Mouse (Mus musculus): ENCODE results near the gene Gm5938. TPM values are rescaled to one million over a fixed set of nuclear protein-coding genes. Genes with fewer than 3 reads are reported as not detected.

The Gm5938 gene
- polyA plus RNA-seq (2015; fragmentation: Nextera tagmentation; extraction: Ambion mirVana): not detected in 2 replicates

DNA sequence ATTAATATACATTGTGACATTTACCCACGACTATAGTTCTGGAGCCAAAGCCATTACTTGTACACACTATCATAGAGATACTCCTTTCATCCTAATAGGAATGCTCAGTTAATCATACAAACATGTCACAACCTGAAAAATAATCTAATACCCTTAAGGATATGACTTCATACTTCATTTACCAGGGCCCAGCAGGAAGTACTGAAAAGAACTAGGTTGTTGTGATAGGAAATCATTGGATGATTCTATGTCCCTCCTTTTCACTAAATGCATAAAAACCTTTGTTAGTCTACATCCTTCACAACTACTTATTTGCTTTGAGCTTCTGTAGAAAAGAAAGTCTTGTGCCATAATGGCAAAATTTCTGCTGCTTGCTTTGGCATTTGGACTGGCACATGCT, at the start of gene Gm5938:
TSS of gene Gm5938 (plus strand) at position 301 of the 400 bp plus-strand sequence.

GRCm38 (mm10) chrX:78091274-78091673, 34.0 kb upstream of the Gm5938 start, which contains the start of gene Obp1a:
Gene Obp1a, minus strand, starts transcription at chrX:78091374.

Other genes starting within 250 kb of the Gm5938 start
- not detected in 2 replicates for gene 5430402E10Rik, start 200.4 kb upstream of the Gm5938 start, polyA plus RNA-seq (2015; fragmentation: Nextera tagmentation; extraction: Ambion mirVana)
- gene Obp1a, start 34.1 kb upstream of the Gm5938 start, polyA plus RNA-seq (2015; fragmentation: Nextera tagmentation; extraction: Ambion mirVana): not detected in 2 replicates
- gene Obp1b, start 61.3 kb downstream of the Gm5938 start, polyA plus RNA-seq (2015; fragmentation: Nextera tagmentation; extraction: Ambion mirVana): not detected in 2 replicates
- not detected in 2 replicates for gene Gm14743, start 120.5 kb downstream of the Gm5938 start, polyA plus RNA-seq (2015; fragmentation: Nextera tagmentation; extraction: Ambion mirVana)
- not detected in 2 replicates for gene 4930480E11Rik, start 244.2 kb downstream of the Gm5938 start, polyA plus RNA-seq (2015; fragmentation: Nextera tagmentation; extraction: Ambion mirVana)

All from urinary bladder, postnatal 0 days (tissue).